Mouse (Mus musculus): Measurements from ENCODE around the gene Ugt1a5. TPM values are rescaled to one million over a fixed set of nuclear protein-coding genes. Genes with fewer than 3 reads are reported as not detected.

The Ugt1a5 gene
- polyA plus RNA-seq, 2 experiments, result 0.11 TPM; not detected in 1

DNA sequence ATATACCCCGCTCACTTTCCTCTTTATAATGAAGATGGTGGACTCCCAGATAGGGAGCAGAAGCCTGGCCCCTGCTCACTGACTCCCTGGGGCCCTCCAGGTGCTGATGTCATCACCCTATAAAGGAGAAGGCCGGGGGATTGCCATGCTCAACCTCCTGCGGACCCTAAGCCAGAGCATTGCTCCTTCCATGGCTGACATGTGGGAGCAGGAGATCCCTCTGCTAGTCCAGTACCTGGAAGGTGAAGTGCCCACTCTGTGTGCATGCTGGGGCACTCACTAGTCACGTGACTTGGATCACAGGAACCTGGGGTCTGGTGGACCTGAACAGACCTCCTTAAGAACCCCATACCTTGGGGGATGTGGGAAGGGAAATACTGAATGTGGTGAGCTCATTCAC is 74.8 kb downstream of the Ugt1a5 start:
- H3K4me1 ChIP-seq (replicated peaks; ENCODE audit: control insufficient read depth in 2 of 2, insufficient read depth in 2 of 2, low read length in 1 of 2), result no peaks in the 10 kb centered on the region
- no peaks in the 10 kb centered on the region for H3K27me3 ChIP-seq (ENCODE audit: control insufficient read depth, insufficient read depth, low read length)
- TF ChIP-seq CTCF (IDR thresholded peaks at IDR 0.05; ENCODE audit: low read depth), result no peak
- TF ChIP-seq EP300 (IDR thresholded peaks at IDR 0.05; ENCODE audit: low read depth), result no peak
- no peak overlapping the region for H3K9ac ChIP-seq (replicated peaks)
- ATAC-seq (ENCODE audit: insufficient read depth) (no peak), DNase-seq (ENCODE audit: low read depth in 3 of 3, low spot score in 3 of 3) (no peak)
- peaks cover 35% of the 10 kb centered on the region for H3K9me3 ChIP-seq (ENCODE audit: control insufficient read depth, low read length)
- H3K27ac ChIP-seq, result no peak overlapping the region
- 45% methylated on average over 4 of the region's 4 CpGs for WGBS (ENCODE audit: insufficient replicate concordance)
- H3K4me3 ChIP-seq (ENCODE audit: insufficient read depth in 1 of 2, low read depth in 2 of 2, low read length in 2 of 2), result no peak overlapping the region
- H3K4me2 ChIP-seq (ENCODE audit: low read depth), result no peak overlapping the region
- no peaks in the 10 kb centered on the region for H3K36me3 ChIP-seq (replicated peaks; ENCODE audit: control insufficient read depth, insufficient read depth, low read depth)

DNA sequence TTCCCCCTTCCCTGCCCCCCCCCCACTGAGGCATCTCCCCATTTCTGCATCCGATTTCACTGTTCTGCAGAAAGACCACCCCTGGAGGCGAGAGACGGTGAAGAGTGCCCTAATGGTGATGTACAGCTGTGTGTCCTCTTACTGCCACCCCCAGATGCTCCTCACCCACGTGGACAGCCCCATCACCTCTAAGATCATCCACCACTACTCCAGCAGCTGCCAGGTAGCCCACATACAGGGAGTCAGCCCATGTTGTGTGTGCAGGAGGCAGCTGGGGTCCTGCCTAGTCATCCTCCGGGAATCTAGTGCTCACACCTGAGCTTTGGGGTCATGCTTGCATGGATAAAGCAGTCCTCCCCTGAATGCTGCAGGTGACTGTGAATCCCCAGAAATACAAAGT is 78.0 kb downstream of the Ugt1a5 start:
- H3K4me1 ChIP-seq (replicated peaks; ENCODE audit: control insufficient read depth in 2 of 2, insufficient read depth in 2 of 2, low read length in 1 of 2), result no peaks in the 10 kb centered on the region
- H3K4me3 ChIP-seq (ENCODE audit: insufficient read depth in 1 of 2, low read depth in 2 of 2, low read length in 2 of 2), result no peak overlapping the region
- H3K27me3 ChIP-seq (ENCODE audit: control insufficient read depth, insufficient read depth, low read length), result no peaks in the 10 kb centered on the region
- DNase-seq (ENCODE audit: low read depth in 3 of 3, low spot score in 3 of 3) (no peak), ATAC-seq (ENCODE audit: insufficient read depth) (no peak)
- H3K4me2 ChIP-seq (ENCODE audit: low read depth), result no peak overlapping the region
- no peak overlapping the region for H3K9ac ChIP-seq (replicated peaks)
- TF ChIP-seq EP300 (IDR thresholded peaks at IDR 0.05; ENCODE audit: low read depth) (no peak), CTCF (IDR thresholded peaks at IDR 0.05; ENCODE audit: low read depth) (no peak)
- H3K27ac ChIP-seq, result no peak overlapping the region
- 45% methylated on average over 5 of the region's 5 CpGs for WGBS (ENCODE audit: insufficient replicate concordance)
- peaks cover 24% of the 10 kb centered on the region for H3K9me3 ChIP-seq (ENCODE audit: control insufficient read depth, low read length)
- H3K36me3 ChIP-seq (replicated peaks; ENCODE audit: control insufficient read depth, insufficient read depth, low read depth), result no peaks in the 10 kb centered on the region

DNA sequence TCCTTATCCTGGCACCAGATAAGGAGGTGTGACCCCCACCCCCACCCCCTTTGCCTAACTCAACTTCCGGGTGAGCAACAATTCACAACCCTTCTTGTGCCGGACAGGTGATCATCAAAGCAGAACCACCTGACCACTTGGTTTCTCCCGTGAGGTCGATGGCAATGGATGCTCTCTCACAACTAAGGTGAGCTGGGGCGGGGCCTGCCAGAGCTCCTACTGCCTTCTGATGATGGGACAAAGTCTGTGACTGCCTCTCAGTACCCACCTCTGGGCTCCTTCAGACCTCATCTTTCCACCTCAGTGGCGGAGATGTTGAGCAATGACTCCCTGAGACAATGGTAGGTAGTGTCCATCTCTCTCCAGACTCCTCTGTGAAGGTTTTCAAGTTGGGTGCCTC is 80.1 kb downstream of the Ugt1a5 start:
- ATAC-seq (ENCODE audit: insufficient read depth) (no peak), DNase-seq (ENCODE audit: low read depth in 3 of 3, low spot score in 3 of 3) (no peak)
- no peak overlapping the region for H3K4me3 ChIP-seq (ENCODE audit: insufficient read depth in 1 of 2, low read depth in 2 of 2, low read length in 2 of 2)
- H3K27ac ChIP-seq, result no peak overlapping the region
- no peak overlapping the region for H3K4me2 ChIP-seq (ENCODE audit: low read depth)
- no peaks in the 10 kb centered on the region for H3K36me3 ChIP-seq (replicated peaks; ENCODE audit: control insufficient read depth, insufficient read depth, low read depth)
- 58% methylated on average over 6 of the region's 6 CpGs for WGBS (ENCODE audit: insufficient replicate concordance)
- peaks cover 12% of the 10 kb centered on the region for H3K9me3 ChIP-seq (ENCODE audit: control insufficient read depth, low read length)
- H3K27me3 ChIP-seq (ENCODE audit: control insufficient read depth, insufficient read depth, low read length), result no peaks in the 10 kb centered on the region
- no peak for TF ChIP-seq CTCF (IDR thresholded peaks at IDR 0.05; ENCODE audit: low read depth)
- TF ChIP-seq EP300 (IDR thresholded peaks at IDR 0.05; ENCODE audit: low read depth), result no peak
- H3K4me1 ChIP-seq (replicated peaks; ENCODE audit: control insufficient read depth in 2 of 2, insufficient read depth in 2 of 2, low read length in 1 of 2), result no peaks in the 10 kb centered on the region
- H3K9ac ChIP-seq (replicated peaks), result no peak overlapping the region

DNA sequence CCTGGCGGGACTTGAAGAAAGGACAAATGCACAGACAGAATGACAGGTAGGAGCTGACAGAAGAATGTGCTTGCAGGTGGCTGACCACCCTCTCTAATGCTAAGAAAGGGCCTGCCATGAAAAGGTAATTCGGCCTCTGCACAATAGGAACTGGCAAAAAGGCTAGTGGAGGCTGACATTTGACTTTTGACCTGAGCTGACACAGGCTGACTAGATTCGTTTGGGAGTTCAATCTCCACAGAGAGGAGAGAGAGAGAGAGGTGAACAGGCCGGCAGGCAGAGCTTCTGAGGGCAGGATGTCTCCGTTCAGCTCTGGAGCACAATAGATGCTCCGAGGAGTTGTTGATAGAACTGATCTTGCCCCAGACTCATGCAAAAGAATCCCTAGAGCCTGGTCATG is 80.6 kb downstream of the Ugt1a5 start:
- peaks cover 11% of the 10 kb centered on the region for H3K9me3 ChIP-seq (ENCODE audit: control insufficient read depth, low read length)
- 35% methylated on average over 6 of the region's 6 CpGs for WGBS (ENCODE audit: insufficient replicate concordance)
- H3K36me3 ChIP-seq (replicated peaks; ENCODE audit: control insufficient read depth, insufficient read depth, low read depth), result no peaks in the 10 kb centered on the region
- TF ChIP-seq CTCF (IDR thresholded peaks at IDR 0.05; ENCODE audit: low read depth) (no peak), EP300 (IDR thresholded peaks at IDR 0.05; ENCODE audit: low read depth) (no peak)
- no peak for DNase-seq (ENCODE audit: low read depth in 3 of 3, low spot score in 3 of 3)
- H3K27me3 ChIP-seq (ENCODE audit: control insufficient read depth, insufficient read depth, low read length), result no peaks in the 10 kb centered on the region
- no peaks in the 10 kb centered on the region for H3K4me1 ChIP-seq (replicated peaks; ENCODE audit: control insufficient read depth in 2 of 2, insufficient read depth in 2 of 2, low read length in 1 of 2)
- no peak overlapping the region for H3K27ac ChIP-seq
- no peak overlapping the region for H3K4me2 ChIP-seq (ENCODE audit: low read depth)
- no peak overlapping the region for H3K9ac ChIP-seq (replicated peaks)
- ATAC-seq (ENCODE audit: insufficient read depth), result no peak
- no peak overlapping the region for H3K4me3 ChIP-seq (ENCODE audit: insufficient read depth in 1 of 2, low read depth in 2 of 2, low read length in 2 of 2)

DNA sequence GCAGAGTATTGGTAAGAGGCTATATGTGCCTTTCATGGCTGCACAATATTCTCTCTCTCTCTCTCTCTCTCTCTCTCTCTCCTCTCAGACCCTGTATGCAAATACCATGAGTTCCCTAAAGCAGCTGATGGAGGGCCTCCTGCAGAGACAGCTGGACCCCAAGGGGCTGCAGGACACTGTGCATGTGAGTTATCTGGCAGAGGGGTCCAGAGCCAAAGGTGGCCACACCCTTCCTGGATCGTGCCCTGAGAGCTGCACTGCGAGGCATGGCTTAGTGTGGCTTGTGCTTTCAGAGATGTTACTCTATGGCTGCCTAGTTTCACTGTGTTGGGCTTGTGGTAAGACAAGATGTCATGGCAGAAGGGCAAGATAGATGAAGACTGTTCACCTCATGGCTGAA is 81.8 kb downstream of the Ugt1a5 start:
- 36% methylated on average over 2 of the region's 2 CpGs for WGBS (ENCODE audit: insufficient replicate concordance)

More for the DNA sequence above, 81.8 kb downstream of the Ugt1a5 start:
- Histone ChIP-seq H3K4me3 (ENCODE audit: insufficient read depth in 1 of 2, low read depth in 2 of 2, low read length in 2 of 2) (no peak overlapping the region), H3K36me3 (replicated peaks; ENCODE audit: control insufficient read depth, insufficient read depth, low read depth) (no peaks in the 10 kb centered on the region), H3K9me3 (ENCODE audit: control insufficient read depth, low read length) (peaks cover 6% of the 10 kb centered on the region), H3K9ac (replicated peaks) (no peak overlapping the region), H3K4me2 (ENCODE audit: low read depth) (no peak overlapping the region), H3K4me1 (replicated peaks; ENCODE audit: control insufficient read depth in 2 of 2, insufficient read depth in 2 of 2, low read length in 1 of 2) (no peaks in the 10 kb centered on the region), H3K27ac (no peak overlapping the region), H3K27me3 (ENCODE audit: control insufficient read depth, insufficient read depth, low read length) (no peaks in the 10 kb centered on the region)
- DNase-seq (ENCODE audit: low read depth in 3 of 3, low spot score in 3 of 3), result no peak
- no peak for ATAC-seq (ENCODE audit: insufficient read depth)
- TF ChIP-seq EP300 (IDR thresholded peaks at IDR 0.05; ENCODE audit: low read depth), result no peak
- no peak for TF ChIP-seq CTCF (IDR thresholded peaks at IDR 0.05; ENCODE audit: low read depth)

Measured in liver, embryonic 14.5 days (tissue).